Mouse (Mus musculus) layer of hippocampus, postnatal 14 days (tissue): ENCODE data around the gene Ppib. TPM values are rescaled to one million over a fixed set of nuclear protein-coding genes. Genes with fewer than 3 reads are reported as not detected.
A peak's percentile ranks its signal among the peaks of the same experiment; 100 is the strongest.

Source experiments
- DNase-seq, 2 experiments: peaks; one replicate each; pipeline ENCODE4 v3.0.0; 2021 to 2022; ENCODE audit warnings: low spot score in 2 of 2, mixed read lengths in 1 of 2
- total RNA-seq, 2 experiments: library from RNA; stranded (reverse); gene quantifications; 2 replicates each; pipeline ENCODE4 v1.2.3; 2021

Ppib gene
- total RNA-seq, 2 experiments from 2014 or later = 252 to 276 TPM

- no peak for DNase-seq
These were observed 10.1 kb downstream of the Ppib start for GRCm38 (mm10) chr9:66070151-66070550.

GRCm38 (mm10) chr9:66072754-66073153, 12.7 kb downstream of the Ppib start:
- no peak for DNase-seq

GRCm38 (mm10) chr9:66078072-66078471, 18.1 kb downstream of the Ppib start:
- no peak for DNase-seq

- DNase-seq = no peak
These were observed 18.5 kb downstream of the Ppib start for GRCm38 (mm10) chr9:66078493-66078892.

- no peak for DNase-seq
These were observed 20.9 kb downstream of the Ppib start for GRCm38 (mm10) chr9:66080804-66081459.

- DNase-seq = no peak
These were observed 22.0 kb downstream of the Ppib start for GRCm38 (mm10) chr9:66081999-66082398.

- DNase-seq = no peak
These were observed 24.1 kb downstream of the Ppib start for GRCm38 (mm10) chr9:66084171-66084570.

- DNase-seq = no peak
These were observed 27.0 kb downstream of the Ppib start for GRCm38 (mm10) chr9:66087062-66087461.

GRCm38 (mm10) chr9:66088411-66088810, 28.4 kb downstream of the Ppib start:
- DNase-seq = no peak

- no peak for DNase-seq
These were observed 30.7 kb downstream of the Ppib start for GRCm38 (mm10) chr9:66090593-66091244.

GRCm38 (mm10) chr9:66091327-66092231, 31.6 kb downstream of the Ppib start:
- no peak for DNase-seq

GRCm38 (mm10) chr9:66092664-66093063, 32.6 kb downstream of the Ppib start:
- no peak for DNase-seq

GRCm38 (mm10) chr9:66101577-66101976, 41.6 kb downstream of the Ppib start:
- DNase-seq = peak in 1 of 2 experiments; percentile 49

- DNase-seq = no peak
These were observed 42.6 kb downstream of the Ppib start for GRCm38 (mm10) chr9:66102668-66103067.

GRCm38 (mm10) chr9:66104601-66105000, 44.6 kb downstream of the Ppib start:
- no peak for DNase-seq

GRCm38 (mm10) chr9:66105168-66105567, 45.1 kb downstream of the Ppib start:
- DNase-seq = no peak

- DNase-seq = no peak
These were observed 49.6 kb downstream of the Ppib start for GRCm38 (mm10) chr9:66109574-66109973.

- DNase-seq = no peak
These were observed 50.1 kb downstream of the Ppib start for GRCm38 (mm10) chr9:66110126-66110525.

GRCm38 (mm10) chr9:66110611-66111379, 50.8 kb downstream of the Ppib start:
- no peak for DNase-seq

- no peak for DNase-seq
These were observed 54.3 kb downstream of the Ppib start for GRCm38 (mm10) chr9:66114341-66114740.
